Mouse (Mus musculus) liver, adult 2 months (tissue): ENCODE measurements around the gene Ano6.

ENCODE experiments used
- CTCF ChIP-seq: fragments of 200-500 bp; IDR thresholded peaks from 2 replicates; pipeline ENCODE4 v1.5.1; 2011; ENCODE audit warnings: low read depth, low read length, control low read depth
- POLR2A ChIP-seq: fragments of 200-500 bp; IDR thresholded peaks from 2 replicates; pipeline ENCODE4 v1.6.1; 2011; ENCODE audit warnings: low read length, control low read depth; ENCODE audit not compliant: insufficient read depth; ENCODE audit errors: extremely low read depth

DNA sequence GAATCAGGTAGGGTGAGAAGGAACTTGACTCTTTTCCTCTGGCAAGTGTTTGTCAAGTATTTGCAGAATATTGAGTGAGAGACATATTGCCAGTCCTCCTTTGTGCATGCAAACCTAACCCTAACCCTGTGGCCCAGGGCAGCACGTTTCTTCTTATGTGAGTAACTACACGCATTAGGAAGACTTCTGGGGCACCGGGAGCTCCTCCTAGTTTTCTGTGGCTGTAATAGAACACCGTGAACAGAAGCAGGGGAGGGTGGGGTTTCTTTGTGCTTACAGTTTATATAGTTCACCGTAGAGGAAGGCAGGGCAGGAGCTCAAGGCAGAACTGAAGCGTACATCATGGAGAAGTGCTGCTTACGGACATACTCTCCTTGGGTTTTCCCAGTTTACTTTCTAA lies 65.3 kb downstream of the Ano6 start:
- TF ChIP-seq CTCF = no peak
- no peak for TF ChIP-seq POLR2A
